Mouse (Mus musculus) heart, postnatal 25 days (tissue): ENCODE measurements around the gene Adprm. TPM values are rescaled to one million over a fixed set of nuclear protein-coding genes. Genes with fewer than 3 reads are reported as not detected.
"Not testable (repeated sequence)": the region's sequence is repeated elsewhere in the genome, so short reads cannot be mapped to it uniquely, and the experiment has no call there.

ENCODE experiments used
- DNase-seq: peaks from one replicate; pipeline ENCODE4 v3.0.0; 2022; ENCODE audit warnings: low spot score
- intact Hi-C: fragments of 180-260 bp; cut with DNase I; formaldehyde crosslinking; loops from one replicate; pipeline ENCODE4 v1.15.1; 2025
- total RNA-seq, 2 experiments: library from RNA; stranded (reverse); gene quantifications; 2 replicates each; pipeline ENCODE4 v1.2.3; 2021

Gene Adprm
- total RNA-seq, 2 experiments from 2014 or later: 13.3 to 14.5 TPM

DNA sequence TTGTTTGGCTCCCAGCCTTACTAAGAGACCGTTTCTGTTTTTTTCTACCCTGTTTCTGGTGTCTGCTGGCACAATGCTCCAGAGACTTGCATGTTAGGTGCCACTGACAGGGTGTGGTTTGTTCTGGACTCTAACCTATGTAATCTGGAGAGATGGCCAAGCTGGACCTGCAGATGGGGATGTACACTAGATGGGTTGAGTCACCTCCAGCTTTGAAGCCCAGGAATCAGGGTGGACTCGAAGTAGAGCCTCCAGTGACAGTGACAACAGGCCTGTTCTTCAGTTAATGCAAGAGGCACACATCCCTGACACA, 20.8 kb downstream of the Adprm start:
- intact Hi-C loops: no loop called here
- no peak for DNase-seq

DNA sequence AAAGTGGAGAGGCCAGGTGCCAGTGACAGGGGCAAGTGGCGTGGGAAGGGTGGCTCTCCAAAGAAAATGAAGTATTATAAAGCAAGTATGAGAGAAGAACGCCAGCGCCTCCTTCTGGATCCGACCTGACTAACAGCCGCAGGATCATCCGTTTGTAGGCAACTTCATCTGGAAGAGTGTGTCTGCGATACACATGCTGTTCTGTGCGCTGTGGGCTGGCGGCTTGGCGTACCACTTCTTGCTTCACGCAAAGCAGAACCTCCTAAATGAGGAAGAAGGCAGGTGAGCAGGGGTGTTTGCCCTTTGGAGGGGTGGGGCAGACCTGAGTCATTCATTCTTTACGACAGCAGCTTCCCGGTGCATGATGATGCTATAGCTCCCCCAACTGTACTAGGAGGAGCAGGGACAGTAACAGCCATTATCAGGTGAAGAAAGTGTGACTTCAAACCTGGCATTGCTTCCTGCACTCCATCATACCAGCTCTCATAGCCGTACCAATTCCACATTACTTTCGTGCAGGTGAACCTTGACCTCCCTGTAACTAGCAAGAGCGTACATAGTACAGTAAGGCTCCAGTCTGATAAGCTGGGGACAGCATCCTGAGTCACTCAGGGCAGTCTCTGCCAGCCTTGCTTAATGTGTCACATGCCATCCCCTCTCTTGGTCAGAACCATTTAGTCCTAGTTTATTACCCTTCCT, 21.3 kb downstream of the Adprm start:
- no peak for DNase-seq
- intact Hi-C loops: no loop called here

DNA sequence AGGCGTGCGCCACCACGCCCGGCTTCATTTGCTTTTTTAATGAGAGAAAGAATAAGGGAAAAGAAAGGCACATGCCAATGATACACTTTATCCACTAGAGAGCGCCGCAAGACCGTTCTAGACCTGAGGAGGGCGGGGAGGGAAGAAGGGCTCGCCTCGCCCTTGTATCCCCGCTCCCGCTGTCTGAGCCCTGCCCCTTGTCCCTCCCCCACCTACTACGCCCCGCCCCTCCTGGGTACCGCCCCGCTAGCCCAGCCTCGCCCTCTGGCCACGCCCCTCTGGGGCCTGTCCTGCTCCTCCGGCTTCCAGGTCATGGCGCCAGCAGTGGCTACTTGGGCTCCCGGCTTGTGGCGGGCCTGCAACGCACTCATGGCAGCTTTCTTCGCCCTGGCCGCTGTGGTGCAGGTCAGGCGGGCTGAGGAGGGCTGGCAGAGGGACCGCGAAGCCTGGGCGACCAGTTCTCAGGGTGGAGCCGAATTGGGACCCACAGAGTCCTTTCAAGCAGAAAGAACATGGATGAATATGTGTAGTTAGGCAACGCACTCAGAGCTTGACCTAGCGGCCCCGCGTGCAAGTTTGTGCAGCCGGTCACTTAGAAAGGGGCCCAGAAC, 27.4 kb downstream of the Adprm start, which contains the start of gene Tmem220:
Gene Tmem220 (plus strand): TSS at position 288 of the 611 bp plus-strand sequence.
- intact Hi-C loops: loop anchor here (1.0 to 5.0 kb wide), 3 partner anchors 27 to 77 kb away; partner anchors contain the start of genes Adprm and Sco1
- DNase-seq: peak; percentile 88

DNA sequence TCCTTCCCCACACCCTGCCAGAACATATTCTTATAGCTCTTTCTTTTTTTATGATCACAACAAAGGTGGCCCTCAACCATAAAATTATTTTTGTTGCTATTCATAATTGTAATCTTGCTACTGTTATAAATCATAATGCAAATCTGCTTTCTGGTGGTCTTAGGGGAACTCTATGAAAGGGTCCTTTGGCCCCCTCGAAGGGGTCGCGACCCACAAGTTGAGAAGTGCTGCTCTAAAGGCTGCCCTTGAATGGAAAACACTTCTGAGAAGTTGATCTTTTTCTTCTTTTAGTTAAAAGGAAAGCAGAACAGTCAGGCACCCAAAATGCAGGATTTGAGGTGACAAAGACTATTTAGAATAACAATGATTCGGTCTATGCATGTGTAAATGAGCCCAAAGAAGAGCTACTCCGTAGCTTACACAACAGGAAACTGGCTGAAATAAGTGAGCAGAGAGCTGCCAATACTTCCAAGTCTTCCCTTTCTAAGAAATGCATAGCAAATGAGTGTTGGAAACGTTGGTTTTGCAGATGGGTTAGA, 28.5 kb downstream of the Adprm start:
- no peak for DNase-seq
- intact Hi-C loops: loop anchor here (2.0 to 5.0 kb wide), 2 partner anchors 61 to 78 kb away; no protein-coding TSS in a partner anchor

DNA sequence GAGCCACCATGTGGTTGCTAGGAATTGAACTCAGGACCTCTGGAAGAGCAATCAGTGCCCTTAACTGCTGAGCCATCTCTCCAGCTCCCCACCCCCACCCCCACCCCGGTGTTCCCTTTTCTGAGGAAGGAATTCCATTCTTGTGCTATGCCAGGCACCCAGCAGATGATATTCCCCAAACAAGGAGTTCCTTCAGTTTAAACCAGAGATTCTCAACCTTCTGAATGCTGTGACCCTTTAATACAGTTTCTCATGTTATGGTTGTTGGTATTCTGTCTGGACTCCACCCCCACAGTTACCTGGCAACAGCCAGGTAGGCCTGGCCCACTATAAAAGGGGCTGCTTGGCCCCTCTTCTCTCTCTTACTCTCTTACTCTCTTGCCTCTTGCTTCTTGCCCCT, 29.2 kb downstream of the Adprm start:
- intact Hi-C loops: loop anchor here (5.0 kb wide), 1 partner anchor 79 kb away; no protein-coding TSS in a partner anchor
- not testable (repeated sequence) for DNase-seq

DNA sequence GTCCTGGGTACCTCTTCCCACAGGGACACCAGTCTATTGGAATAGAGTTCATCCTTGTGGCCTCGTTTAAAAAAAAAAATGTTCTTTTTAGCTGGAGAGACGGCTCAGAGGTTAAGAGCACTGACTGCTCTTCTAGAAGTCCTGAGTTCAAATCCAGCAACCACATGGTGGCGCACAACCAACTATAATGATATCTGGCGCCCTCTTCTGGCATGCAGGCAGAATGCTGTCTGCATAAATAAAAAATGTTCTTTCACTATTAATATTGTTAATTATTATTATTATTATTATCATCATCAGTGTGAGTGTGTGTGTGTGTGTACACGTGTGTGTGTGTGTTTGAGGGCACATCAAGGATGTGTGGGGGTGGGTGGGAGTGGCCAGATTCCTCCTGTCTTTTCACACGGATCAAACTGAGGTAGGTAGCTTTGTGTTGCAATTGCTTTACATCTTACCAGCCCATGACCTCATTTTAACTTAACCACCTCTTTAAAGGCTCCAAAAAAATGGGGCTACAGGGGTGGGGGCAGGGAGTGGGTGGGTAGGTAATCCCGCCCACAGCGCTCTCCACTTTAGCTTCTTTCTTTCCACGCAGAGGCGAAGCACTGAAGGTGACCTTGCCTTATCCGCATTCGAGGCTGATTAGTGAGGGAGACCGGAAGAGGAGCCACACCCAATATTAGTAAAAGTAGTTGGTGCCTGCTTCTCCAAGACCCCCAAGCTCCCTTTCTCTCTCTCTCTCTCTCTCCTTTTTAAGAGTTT, 29.9 kb downstream of the Adprm start:
- intact Hi-C loops: loop anchor here (5.0 kb wide), 1 partner anchor 80 kb away; no protein-coding TSS in a partner anchor
- DNase-seq: no peak

DNA sequence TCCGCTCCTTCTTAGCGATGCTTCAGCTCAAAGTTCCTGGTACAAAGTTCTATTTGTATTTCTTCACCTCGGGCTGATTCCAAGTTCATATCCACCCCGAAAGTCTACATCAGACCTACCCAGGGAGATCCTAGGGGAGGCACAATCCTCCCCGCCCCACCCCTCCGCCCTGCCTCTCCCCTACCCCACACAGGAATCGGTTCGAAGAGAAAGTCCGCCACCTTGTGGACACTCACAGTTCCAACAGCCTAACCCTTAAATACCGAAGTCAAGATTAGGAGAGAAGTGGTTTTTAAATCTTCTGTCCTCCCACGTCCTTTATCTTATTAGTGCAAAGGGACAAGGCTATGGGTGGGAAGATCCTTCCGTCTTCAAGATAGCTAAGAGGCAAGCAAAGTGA, 31.4 kb downstream of the Adprm start:
- intact Hi-C loops: loop anchor here (1.0 to 5.0 kb wide), 3 partner anchors 34 to 116 kb away; no protein-coding TSS in a partner anchor
- DNase-seq: peak; percentile 21

DNA sequence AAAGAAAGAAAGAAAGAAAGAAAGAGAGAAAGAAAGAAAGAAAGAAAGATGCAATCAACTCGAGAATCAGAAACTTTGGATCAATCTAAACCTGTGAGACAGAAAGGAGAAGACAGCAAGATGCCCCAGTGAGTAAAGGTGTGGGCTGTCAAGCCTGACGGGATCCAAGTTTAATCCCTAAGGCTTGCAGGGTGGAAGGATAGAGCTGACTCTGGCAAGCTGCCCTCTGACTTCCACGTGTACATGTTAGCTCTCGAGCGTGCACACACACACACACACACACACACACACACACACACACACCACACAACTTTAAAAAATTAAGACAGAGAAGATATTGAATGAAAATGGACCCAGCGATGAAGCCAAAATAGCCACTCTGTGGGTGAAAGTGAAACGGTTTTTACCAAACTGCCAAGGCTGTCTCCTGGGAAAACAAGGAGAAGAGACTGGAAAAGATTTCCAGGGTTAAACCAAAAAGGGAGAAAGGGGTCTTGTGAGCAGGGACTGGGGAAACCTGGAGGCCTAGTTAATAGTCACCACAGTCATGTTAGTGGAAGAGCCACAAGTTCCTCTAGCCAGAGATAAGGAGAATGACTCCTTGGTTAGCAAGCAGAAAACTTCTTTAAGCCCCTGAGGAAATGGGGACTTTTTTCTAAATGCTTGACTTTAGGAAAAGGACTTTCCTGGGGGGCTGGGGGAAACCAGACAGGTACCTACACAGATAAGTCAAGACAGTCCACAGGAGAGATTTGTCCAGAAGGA, 32.5 kb downstream of the Adprm start:
- intact Hi-C loops: loop anchor here (2.0 to 5.0 kb wide), 2 partner anchors 33 to 82 kb away; no protein-coding TSS in a partner anchor
- no peak for DNase-seq

DNA sequence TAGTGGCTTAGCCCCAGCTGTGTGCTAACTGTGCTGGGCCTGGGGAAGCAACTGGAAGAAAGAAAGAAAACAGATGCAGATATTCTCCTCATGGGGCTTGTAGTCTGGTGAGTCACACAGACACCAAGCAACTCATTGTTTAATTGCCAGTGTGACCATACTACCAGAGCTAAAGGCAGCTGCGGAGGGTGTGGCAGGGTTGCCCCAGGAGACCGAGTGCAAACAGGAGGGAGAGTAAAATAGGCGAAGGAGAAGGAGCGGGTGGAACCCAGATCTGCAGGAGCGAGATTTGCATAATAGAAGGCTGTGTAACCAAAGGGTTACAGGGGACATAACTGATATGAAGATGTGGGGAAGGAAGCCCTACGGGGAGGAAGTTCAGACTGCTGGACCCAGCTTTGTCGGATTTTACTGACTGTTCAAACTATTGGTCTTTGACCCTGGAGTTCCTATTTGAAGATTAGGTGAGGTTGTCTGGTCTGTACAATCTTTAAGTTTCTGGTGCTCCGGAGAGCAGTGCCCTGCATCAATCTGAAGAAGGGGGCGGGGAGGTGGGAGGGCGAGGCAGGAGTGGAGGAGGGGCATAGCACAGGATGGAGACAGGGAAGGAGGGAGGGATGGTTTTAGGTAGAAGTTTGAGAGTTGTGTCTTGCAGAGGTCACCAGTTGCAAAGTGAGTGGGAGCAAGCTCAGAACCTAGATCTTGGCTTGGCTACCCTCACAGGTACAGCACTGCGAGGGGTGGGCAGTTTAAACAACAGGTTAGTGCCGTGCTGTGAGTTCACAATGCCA, 34.4 kb downstream of the Adprm start:
- intact Hi-C loops: no loop called here
- DNase-seq: peak; percentile 29

DNA sequence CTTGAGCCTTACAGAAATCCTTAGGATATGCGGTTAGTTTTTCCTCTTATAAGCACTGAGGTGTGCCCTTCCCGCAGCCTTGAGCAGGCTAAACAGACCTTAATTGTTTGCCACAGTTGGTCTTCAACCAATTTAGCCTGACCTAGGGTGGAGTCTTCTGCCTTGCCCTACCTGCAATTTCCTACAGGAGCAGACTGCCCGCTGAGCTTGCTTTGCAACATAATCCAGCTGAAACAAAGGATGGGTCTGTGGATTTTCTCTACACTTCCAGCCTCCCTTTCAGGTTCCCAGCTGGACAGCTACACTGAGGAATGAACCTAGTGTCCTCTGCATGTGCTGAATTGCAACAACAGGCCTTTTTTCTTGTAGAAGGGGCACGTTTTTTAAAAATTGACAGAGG, 40.8 kb downstream of the Adprm start:
- intact Hi-C loops: no loop called here
- no peak for DNase-seq

DNA sequence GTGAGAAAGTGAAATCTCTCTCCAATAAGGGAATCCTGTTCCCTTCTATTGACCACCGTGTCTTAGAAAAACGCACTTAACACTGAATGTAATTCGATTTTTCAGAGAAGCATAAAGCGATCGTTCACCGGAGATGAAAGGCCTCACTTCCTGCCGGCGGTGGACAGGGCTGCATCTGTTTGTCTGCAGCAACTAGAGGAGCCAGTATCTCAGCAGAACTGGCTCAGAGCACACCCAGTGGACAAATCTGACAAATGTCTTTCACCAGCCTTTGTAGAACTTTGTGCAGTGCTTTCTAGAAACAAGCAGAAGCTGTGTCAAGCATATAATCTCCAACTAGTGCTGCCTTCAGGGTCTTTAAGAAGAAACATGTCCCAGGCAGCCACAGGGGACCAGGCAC, 42.0 kb downstream of the Adprm start:
- intact Hi-C loops: no loop called here
- DNase-seq: no peak

DNA sequence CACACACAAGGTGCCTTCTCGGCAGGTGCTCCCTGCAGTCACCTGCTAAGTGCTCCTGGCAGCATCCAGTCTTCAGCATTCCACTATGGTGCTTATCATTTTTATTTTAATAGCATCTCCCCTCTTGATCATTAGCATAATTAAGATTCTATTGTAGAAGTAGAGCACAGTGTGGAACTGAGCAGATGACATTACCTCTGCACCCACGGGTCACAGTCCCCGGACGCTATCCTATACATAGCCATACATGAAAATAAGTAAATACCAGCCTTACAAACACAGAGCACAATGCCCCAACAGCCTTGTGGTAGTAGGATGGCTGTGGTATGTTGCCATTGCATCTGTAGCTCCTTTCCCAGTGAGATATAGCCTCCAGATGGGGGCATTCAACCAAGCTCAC, 43.9 kb downstream of the Adprm start:
- intact Hi-C loops: no loop called here

DNA sequence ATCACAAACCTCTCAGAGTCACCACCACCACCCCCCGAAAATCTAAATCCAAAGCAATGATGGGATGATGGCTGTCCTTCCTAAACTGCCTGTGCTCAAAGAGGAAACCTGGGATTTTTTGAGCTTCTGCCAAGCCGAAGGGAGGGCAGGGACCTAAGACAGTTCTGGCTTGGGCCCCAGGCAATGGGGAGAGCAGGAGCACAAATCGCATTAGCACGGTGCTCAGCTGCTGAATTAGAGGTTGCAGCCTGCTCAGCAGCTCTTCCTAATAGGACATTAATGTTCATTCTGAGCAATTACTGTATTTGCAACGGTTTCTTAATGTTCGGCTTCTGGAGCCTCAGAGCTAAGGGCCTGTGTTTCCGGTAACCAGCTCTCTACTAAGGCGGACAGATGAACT, 44.4 kb downstream of the Adprm start:
- intact Hi-C loops: no loop called here
- no peak for DNase-seq

More for the DNA sequence above, 43.9 kb downstream of the Adprm start:
- no peak for DNase-seq

DNA sequence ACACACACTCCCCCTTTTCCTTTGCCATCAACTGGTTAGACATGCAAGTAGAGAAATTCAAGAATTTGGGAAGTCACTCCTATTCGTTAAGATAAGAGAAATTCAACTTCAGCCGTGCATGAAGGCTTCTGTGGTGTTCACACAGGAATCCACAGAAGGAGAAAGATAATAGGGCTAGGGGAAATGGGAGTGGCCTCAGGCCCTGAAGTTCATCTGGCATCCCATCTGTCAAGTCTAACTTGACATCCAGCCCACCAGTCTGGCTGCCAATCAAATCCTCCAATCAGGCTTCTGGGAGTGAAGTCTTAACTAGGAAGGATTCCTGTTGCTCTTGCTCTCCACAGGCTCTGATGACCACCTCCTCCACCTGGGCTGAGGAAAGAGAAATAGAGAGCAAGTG, 49.5 kb downstream of the Adprm start:
- intact Hi-C loops: no loop called here
- DNase-seq: no peak

DNA sequence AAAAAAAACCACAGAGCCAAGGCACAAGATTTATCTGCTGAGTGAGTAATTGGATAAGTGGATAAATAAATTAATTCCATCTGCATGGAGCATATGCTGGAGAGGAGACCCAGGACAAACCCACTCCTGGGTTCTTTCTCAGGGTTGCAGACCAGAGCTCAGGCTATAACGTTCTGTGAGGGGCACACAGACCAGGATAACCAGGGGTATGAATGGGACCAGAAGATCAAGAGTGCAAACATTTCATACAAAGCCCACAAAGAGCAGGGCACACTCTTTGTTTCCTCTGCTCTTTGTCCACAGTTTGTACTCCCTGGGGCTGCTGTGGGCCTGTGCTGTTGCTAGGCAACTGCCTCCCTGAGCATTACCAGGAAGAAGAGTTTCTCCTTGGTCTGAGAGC, 50.7 kb downstream of the Adprm start:
- intact Hi-C loops: no loop called here
- no peak for DNase-seq

DNA sequence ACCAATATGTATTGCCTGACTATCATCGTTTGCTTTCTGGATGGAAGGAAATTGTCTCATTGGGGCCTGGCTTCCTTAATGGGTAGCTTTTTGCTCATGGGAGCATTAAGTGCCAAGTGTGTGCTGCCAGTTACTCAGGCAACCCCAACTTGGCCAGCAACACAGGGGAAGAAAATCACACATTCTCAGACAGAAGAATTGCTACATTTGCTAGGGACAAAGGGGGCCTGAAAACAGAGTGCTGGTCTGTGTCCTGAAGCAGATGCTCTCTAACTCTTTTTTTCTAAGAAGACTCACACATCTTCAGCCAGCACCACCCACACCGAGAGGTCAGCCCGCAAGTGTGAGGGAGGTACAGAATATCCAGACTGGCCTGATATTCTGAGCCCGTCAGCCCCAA, 51.7 kb downstream of the Adprm start:
- no peak for DNase-seq
- intact Hi-C loops: no loop called here

DNA sequence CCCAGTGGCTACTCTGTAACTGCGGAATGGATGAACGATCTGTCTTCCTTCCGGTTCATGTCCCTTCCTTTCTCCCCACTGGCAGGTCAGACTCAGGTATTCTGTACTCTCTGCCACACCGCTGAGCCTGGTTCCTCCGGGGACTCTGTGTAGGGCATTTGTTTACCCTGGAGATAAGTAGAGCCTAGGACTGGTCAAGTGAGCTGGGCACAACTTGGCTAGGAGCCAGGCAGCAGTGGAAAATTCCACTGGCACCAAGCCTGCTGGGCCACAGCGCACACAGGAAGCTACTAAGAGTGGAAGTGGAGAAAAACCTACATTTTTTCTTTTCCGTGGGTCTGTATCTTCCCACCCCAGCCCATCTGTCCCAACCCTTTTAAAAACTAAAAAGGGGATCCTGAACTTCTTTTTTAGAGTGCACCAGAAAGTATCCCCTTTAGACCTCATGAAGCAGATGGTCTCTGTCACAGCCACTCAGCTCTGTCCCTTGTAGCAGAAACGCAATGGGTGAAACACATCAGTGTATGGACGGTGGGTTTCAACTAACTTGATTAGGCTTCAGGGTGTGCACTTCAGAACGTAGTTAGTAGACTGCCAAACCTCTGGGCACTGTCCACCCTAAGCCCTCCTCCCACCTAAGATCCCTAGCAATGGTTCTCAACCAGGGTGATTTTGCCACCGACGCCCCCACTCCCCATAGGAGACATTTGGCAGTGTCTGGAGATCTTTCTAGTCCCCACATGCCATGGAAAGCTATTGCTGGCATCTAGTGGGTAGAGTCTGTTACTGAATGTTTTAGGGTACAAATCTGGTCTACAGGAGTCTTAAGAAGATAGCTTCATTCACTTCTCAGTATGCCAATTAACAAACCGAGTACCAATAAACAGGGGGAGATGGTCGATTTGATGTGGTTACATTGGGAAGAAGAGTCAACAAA, 53.7 kb downstream of the Adprm start:
- DNase-seq: peak; percentile 39
- intact Hi-C loops: no loop called here

DNA sequence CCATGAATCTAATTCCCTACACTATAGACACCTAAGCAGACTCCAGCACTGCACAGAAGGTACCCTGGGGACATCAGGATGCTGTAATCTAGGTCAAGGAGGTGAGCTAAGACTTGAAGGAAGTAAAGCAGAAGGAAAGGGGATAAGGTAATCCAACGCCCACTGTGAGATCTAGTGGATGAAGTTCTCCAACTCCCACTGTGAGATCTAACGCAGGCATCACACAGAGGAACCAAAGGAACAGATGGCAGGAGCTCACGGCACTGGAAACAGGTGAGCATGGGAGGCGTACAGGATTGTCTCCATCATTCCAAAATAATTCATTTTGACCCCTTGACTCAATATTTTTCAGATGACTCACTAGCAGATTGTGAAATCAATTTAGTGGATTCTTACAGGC, 55.9 kb downstream of the Adprm start:
- intact Hi-C loops: no loop called here
- no peak for DNase-seq
